Mouse (Mus musculus): ENCODE results near the gene Hist1h4h.
"Not testable (repeated sequence)": the region's sequence is repeated elsewhere in the genome, so short reads cannot be mapped to it uniquely, and the experiment has no call there.

The Hist1h4h gene

DNA sequence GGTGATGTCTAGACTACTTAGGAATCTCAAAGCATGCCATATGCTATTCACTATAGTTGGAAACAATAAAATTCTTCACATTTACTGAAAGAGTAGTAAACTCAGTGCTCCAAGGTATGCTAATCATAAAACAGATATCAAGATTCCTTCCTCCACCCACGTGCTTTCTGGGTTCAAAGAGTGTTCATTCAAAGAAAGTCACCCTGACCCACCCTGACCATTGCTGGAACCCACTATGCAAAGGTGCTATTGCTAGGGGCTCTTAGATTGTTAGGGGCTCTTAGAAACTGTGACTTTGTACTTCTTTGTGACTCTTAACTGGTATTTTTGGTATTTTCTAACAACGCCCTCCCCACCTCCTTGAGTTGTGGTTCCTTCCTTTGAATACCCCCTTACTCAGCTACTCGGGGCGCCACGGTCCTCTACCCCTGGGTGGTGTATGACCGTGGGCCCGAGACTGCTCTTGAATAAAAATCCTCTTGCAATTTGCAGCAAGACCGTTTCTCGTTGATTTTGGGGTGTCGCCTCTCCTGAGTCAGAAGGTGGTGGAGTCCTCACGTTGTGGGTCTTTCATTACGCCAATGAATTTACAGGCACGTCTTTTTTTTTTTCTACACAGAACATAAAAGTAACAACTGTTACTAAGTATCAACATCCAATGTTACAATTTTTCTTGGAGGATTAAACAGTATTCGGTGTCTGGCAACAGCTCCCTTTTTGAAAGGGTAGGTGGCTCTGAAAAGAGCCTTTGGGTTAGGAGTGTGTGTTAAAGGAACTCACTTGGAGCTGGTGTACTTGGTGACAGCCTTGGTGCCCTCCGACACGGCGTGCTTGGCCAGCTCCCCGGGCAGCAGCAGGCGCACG, 42.4 kb downstream of the Hist1h4h start:
- in situ Hi-C loops (cut with MseI, MboI) = not testable (repeated sequence)

DNA sequence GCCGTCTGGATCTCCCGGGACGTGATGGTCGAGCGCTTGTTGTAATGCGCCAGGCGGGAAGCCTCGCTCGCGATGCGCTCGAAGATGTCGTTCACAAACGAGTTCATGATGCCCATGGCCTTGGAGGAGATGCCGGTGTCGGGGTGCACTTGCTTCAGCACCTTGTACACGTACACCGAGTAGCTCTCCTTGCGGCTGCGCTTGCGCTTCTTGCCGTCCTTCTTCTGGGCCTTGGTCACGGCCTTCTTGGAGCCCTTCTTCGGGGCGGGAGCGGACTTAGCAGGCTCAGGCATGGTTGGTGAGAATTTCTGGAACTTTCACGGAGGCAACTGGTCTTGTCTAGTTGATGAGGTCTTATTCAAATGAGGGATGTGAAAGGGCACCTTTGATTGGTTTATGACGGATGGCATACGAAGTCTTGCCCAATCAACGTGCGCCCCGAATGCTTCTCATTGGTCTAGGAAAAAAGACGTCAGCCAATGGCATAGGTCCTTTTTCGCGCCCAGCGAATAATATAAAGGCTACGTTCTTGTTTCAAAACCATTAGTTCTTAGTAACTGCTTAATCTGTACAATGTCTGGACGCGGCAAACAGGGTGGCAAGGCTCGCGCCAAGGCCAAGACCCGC, 43.2 kb downstream of the Hist1h4h start, which contains the start of the genes Hist1h2bf and Hist1h2ad:
Gene Hist1h2bf, minus strand, starts transcription at position 299 of the 627 bp plus-strand sequence.
Gene Hist1h2ad, plus strand, starts transcription at position 484 of the 627 bp plus-strand sequence.
- in situ Hi-C loops (cut with MseI, MboI) = not testable (repeated sequence)

DNA sequence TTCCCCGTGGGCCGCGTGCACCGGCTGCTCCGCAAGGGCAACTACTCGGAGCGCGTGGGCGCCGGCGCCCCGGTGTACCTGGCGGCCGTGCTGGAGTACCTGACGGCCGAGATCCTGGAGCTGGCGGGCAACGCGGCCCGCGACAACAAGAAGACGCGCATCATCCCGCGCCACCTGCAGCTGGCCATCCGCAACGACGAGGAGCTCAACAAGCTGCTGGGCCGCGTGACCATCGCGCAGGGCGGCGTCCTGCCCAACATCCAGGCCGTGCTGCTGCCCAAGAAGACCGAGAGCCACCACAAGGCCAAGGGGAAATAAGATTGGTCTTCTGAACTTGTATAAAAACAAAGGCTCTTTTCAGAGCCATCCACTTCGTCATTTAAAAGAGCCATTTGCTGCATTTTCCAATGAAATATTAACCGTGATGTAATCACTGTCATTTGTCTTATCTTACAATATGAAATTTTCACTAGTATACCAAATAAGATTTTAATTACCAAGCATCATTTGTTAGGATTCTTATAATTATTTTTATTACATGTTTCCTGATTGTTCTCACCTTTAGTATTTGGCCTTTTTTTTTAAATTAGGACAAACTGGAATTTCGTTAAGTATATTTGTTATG, 43.8 kb downstream of the Hist1h4h start:
- in situ Hi-C loops (cut with MseI, MboI) = not testable (repeated sequence)

DNA sequence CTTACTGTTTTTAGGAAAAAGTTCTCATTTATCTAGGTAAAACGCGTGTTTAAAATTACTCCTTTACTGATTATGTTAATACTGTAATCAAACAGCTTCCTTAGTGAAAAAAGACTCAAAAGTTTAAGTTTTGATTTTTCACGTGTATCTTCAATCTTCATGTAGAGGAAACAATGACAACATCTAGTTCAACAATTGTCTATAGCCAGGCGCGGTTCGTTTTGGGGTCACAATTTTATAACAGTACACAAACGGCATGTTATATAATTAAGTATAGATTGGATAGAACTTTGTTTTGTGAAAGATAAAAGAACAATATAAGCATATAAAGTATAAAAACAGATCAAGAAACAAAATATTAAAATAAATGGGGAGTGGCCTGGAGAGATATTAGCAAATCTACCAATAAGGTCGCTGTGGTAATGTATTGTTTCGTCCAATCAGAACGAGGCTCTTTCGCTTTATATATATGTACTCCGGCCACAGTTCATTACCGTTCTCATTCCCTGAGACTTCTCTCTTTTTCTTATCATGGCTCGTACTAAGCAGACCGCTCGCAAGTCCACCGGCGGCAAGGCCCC, 44.5 kb downstream of the Hist1h4h start, which contains the start of gene Hist1h3d:
Gene Hist1h3d, plus strand, starts transcription at position 493 of the 581 bp plus-strand sequence.
- in situ Hi-C loops (cut with MseI, MboI) = no loop called here

DNA sequence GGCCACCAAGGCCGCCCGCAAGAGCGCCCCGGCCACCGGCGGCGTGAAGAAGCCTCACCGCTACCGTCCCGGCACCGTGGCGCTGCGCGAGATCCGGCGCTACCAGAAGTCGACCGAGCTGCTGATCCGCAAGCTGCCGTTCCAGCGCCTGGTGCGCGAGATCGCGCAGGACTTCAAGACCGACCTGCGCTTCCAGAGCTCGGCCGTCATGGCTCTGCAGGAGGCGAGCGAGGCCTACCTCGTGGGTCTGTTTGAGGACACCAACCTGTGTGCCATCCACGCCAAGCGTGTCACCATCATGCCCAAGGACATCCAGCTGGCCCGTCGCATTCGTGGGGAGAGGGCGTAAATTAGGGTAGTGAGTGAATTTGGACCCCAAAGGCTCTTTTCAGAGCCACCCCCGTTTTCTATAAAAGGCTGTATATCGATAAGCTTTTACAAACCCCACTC, 45.0 kb downstream of the Hist1h4h start:
- in situ Hi-C loops (cut with MseI, MboI) = not testable (repeated sequence)

DNA sequence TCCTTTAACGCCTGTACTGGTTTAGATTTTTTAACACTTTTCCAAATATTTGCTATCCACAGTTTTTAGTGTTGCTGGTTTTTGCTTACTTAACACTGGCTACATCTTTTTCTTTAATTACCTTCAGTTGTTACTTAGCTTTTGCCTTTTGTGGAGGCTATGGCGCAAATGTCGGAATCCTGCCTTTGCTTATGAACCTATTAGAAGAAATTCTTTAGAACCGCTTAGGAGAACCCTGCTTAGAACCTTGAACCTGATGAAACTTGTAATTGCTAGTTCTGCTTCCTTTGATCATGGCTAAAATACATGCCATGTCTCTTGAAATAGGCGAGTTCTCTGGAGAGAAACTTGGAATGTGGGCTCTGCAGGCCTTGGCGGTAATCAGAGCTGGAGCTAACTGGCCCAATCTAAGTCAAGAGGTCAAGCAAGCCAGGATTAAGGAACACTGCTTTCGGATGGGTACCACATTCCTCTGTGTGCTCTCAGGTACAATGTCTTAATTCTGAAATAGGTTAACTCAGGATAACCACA, 45.6 kb downstream of the Hist1h4h start:
- in situ Hi-C loops (cut with MseI, MboI) = no loop called here

DNA sequence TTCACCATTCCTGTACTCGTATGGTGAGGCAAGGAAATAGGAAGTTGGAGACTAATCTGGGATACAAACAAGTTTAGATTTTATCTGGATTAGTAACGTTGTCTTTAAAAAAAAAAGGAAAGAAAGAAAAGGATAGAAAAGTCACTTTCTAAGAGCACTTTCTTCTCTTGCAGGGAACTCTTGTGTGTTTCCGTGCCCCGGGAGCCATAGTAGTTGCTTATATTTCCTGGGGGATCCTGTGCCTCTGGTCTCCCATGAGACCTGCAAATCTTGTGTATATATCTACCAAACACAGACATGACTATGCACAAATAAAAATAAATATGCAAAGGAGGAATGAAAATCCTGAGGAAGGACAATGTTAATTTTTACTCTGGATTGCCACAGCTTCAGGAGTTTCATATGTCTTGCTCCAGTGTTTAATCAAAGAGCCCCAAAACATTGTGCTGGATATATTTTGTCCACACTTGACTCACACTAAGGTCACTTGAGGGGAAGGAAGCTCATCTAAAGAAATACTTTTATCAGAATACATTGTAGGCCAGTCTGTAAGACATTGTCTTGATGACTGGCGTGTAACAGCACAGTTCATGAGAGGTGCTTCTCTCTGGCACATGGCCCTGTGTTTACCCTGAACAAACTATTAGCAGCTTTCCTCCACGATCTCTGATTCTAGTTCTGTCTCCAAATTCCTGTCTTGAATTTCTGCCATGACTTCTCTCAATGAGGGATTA, 46.2 kb downstream of the Hist1h4h start:
- in situ Hi-C loops (cut with MseI, MboI) = no loop called here

DNA sequence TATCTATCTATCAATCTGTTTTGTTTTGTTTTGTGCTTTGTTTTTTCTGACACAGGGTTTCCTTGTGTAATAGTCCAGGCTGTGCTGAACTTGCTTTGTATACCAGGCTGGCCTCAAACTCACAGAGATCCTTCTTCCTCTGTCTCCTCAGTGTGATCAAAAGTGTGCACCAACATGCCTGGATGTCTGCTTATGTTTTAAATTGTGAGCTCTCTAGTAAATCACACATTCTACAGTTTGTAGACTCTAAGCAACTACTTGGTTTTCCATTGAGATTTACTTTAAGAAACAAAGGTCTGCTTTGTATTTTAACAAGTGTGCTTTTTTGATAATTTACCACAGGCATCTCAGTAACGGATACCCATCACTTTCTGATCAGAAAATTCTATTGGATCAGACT, 47.0 kb downstream of the Hist1h4h start:
- in situ Hi-C loops (cut with MseI, MboI) = no loop called here

Measured in mouse trophoblast stem cell (cell line).